Mouse (Mus musculus): ENCODE results near the gene Ces2h. TPM values are rescaled to one million over a fixed set of nuclear protein-coding genes. Genes with fewer than 3 reads are reported as not detected.
"Not testable (repeated sequence)": the region's sequence is repeated elsewhere in the genome, so short reads cannot be mapped to it uniquely, and the experiment has no call there.

The Ces2h gene
- polyA plus RNA-seq, 1 experiment, result 0.36 TPM

DNA sequence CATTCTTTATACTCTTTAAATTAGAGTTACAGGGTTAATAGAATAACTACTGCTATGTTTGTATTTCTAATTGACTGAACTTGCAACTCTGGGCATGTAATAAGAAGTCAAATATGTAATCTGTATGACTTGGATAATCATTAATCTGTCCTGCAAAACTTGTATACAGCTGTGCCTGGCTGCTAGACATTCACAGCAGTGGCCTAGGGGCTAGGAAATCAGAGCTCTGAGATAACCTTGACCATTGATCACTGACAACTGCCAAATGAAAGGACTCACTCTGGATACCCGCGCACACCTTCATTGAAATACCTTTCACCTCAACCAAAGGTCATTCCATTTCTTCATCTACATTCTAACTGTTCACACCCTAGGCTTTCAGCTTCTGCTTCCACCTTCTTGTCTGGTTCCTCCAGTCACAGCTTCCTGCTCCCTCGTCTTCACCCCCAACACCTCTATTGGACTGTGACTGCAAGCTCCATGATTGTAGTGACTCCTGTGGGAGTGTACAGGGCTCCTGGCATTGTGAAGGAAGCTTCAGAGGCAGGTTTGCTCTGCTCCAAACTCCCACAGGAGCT lies 45.3 kb downstream of the Ces2h start:
- H3K27ac ChIP-seq (ENCODE audit: control insufficient read depth, insufficient read depth, low read depth, low read length), result no peak overlapping the region
- TF ChIP-seq POLR2A (IDR thresholded peaks at IDR 0.05; ENCODE audit: control insufficient read depth, low read depth, low read length) (no peak), CTCF (IDR thresholded peaks at IDR 0.05; ENCODE audit: control insufficient read depth, insufficient read depth, insufficient replicate concordance, low read depth, low read length) (no peak)
- no peaks in the 10 kb centered on the region for H3K4me1 ChIP-seq (ENCODE audit: control insufficient read depth, insufficient read depth, low read length)
- H3K4me3 ChIP-seq (ENCODE audit: control insufficient read depth, low read depth, low read length), result no peak overlapping the region
- H3K36me3 ChIP-seq (ENCODE audit: control insufficient read depth, insufficient read depth, low read length), result no peaks in the 10 kb centered on the region
- no peaks in the 10 kb centered on the region for H3K27me3 ChIP-seq (ENCODE audit: control insufficient read depth, insufficient read depth, low read length)

GRCm38 (mm10) chr8:105048371-105048854 lies 47.8 kb downstream of the Ces2h start, which contains the start of gene Ces3a:
Ces3a (plus strand) TSS chr8:105048601.
- Histone ChIP-seq H3K4me1 (ENCODE audit: control insufficient read depth, insufficient read depth, low read length) (no peaks in the 10 kb centered on the region), H3K27ac (ENCODE audit: control insufficient read depth, insufficient read depth, low read depth, low read length) (no peak within 1 kb of the TSS), H3K4me3 (ENCODE audit: control insufficient read depth, low read depth, low read length) (no peak within 1 kb of the TSS), H3K27me3 (ENCODE audit: control insufficient read depth, insufficient read depth, low read length) (no peaks in the 10 kb centered on the region), H3K36me3 (ENCODE audit: control insufficient read depth, insufficient read depth, low read length) (no peaks in the 10 kb centered on the region)
- TF ChIP-seq CTCF (IDR thresholded peaks at IDR 0.05; ENCODE audit: control insufficient read depth, insufficient read depth, insufficient replicate concordance, low read depth, low read length) (no peak), POLR2A (IDR thresholded peaks at IDR 0.05; ENCODE audit: control insufficient read depth, low read depth, low read length) (no peak)

- Histone ChIP-seq H3K4me3 (ENCODE audit: control insufficient read depth, low read depth, low read length) (peak overlapping the region; percentile 50; the same call in 1 of the 2 replicates), H3K27ac (ENCODE audit: control insufficient read depth, insufficient read depth, low read depth, low read length) (no peak overlapping the region), H3K36me3 (ENCODE audit: control insufficient read depth, insufficient read depth, low read length) (no peaks in the 10 kb centered on the region), H3K27me3 (ENCODE audit: control insufficient read depth, insufficient read depth, low read length) (no peaks in the 10 kb centered on the region), H3K4me1 (ENCODE audit: control insufficient read depth, insufficient read depth, low read length) (no peaks in the 10 kb centered on the region)
- TF ChIP-seq POLR2A (IDR thresholded peaks at IDR 0.05; ENCODE audit: control insufficient read depth, low read depth, low read length) (no peak), CTCF (IDR thresholded peaks at IDR 0.05; ENCODE audit: control insufficient read depth, insufficient read depth, insufficient replicate concordance, low read depth, low read length) (no peak)
Measured at GRCm38 (mm10) chr8:105056211-105056610, 55.6 kb downstream of the Ces2h start.

DNA sequence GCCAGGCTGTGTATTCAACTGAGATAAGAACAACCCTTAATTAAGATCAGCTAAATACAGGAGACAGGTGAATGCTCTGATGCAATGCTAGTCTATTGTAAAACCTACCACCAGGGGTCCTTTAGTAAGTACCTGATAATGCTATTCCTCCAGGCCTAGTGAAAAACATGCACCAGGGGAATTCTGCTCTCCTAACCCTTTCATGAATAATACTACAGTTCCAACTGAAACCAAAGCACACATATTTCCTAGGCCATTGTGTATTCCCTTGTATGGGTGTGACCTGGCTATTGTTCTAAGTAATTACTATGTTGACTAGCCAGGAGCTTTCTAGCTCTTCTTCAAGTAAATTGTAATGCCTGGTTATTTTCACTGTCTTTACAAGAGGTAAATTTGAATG lies 59.4 kb downstream of the Ces2h start:
- no peak for TF ChIP-seq CTCF (IDR thresholded peaks at IDR 0.05; ENCODE audit: control insufficient read depth, insufficient read depth, insufficient replicate concordance, low read depth, low read length)
- TF ChIP-seq POLR2A (IDR thresholded peaks at IDR 0.05; ENCODE audit: control insufficient read depth, low read depth, low read length), result no peak
- H3K4me1 ChIP-seq (ENCODE audit: control insufficient read depth, insufficient read depth, low read length), result no peaks in the 10 kb centered on the region
- no peak overlapping the region for H3K27ac ChIP-seq (ENCODE audit: control insufficient read depth, insufficient read depth, low read depth, low read length)

DNA sequence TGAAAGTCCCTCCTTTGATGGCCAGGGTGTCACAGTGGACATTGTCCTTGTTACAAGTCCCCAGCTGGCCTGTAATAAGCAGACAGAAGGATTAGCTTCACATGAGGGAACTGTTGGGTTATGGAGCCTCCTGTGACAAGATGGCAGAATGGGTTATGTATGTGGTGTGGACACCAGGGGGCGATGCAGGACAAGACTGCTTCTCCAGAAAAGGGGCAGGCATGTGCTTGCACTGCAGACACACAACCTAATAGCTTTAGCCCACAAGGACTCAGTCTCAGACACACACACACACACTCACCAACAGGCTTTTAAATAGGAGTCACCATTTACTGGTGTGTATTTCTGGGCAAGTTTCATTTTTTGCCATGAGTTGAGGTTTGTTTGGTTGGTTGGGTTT lies 66.1 kb downstream of the Ces2h start:
- Histone ChIP-seq H3K27me3 (ENCODE audit: control insufficient read depth, insufficient read depth, low read length) (no peaks in the 10 kb centered on the region), H3K27ac (ENCODE audit: control insufficient read depth, insufficient read depth, low read depth, low read length) (no peak overlapping the region), H3K4me1 (ENCODE audit: control insufficient read depth, insufficient read depth, low read length) (no peaks in the 10 kb centered on the region), H3K36me3 (ENCODE audit: control insufficient read depth, insufficient read depth, low read length) (no peaks in the 10 kb centered on the region), H3K4me3 (ENCODE audit: control insufficient read depth, low read depth, low read length) (no peak overlapping the region)
- no peak for TF ChIP-seq POLR2A (IDR thresholded peaks at IDR 0.05; ENCODE audit: control insufficient read depth, low read depth, low read length)
- peak; percentile 53; the same call in 1 of the 2 replicates for TF ChIP-seq CTCF (IDR thresholded peaks at IDR 0.05; ENCODE audit: control insufficient read depth, insufficient read depth, insufficient replicate concordance, low read depth, low read length)

More for the DNA sequence above, 59.4 kb downstream of the Ces2h start:
- no peaks in the 10 kb centered on the region for H3K27me3 ChIP-seq (ENCODE audit: control insufficient read depth, insufficient read depth, low read length)
- H3K36me3 ChIP-seq (ENCODE audit: control insufficient read depth, insufficient read depth, low read length), result no peaks in the 10 kb centered on the region
- H3K4me3 ChIP-seq (ENCODE audit: control insufficient read depth, low read depth, low read length), result no peak overlapping the region

DNA sequence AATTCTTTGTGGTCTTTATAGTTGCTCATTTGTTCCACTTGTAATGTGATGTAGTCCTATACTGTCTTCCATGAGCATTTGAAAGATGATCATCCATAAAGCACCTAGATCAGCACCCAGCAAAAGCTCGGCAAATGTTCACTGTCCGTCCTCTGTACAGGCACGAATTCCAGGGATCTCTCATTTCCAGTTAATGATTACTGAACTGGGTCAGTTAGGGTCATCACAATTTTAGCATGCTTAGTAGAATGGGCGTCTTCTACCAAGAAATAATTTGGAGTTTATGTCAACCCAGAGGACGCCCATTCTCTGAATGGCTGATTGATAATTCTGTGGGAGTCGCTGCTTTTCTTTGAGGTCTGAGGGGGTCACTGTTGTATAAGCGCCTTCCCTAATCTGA lies 67.3 kb downstream of the Ces2h start:
- not testable (repeated sequence) for H3K36me3 ChIP-seq (ENCODE audit: control insufficient read depth, insufficient read depth, low read length); H3K27ac ChIP-seq (ENCODE audit: control insufficient read depth, insufficient read depth, low read depth, low read length); H3K27me3 ChIP-seq (ENCODE audit: control insufficient read depth, insufficient read depth, low read length); H3K4me1 ChIP-seq (ENCODE audit: control insufficient read depth, insufficient read depth, low read length); H3K4me3 ChIP-seq (ENCODE audit: control insufficient read depth, low read depth, low read length)

GRCm38 (mm10) chr8:105068971-105069370 lies 68.3 kb downstream of the Ces2h start:
- H3K27me3 ChIP-seq (ENCODE audit: control insufficient read depth, insufficient read depth, low read length), result no peaks in the 10 kb centered on the region
- no peaks in the 10 kb centered on the region for H3K36me3 ChIP-seq (ENCODE audit: control insufficient read depth, insufficient read depth, low read length)
- no peak overlapping the region for H3K27ac ChIP-seq (ENCODE audit: control insufficient read depth, insufficient read depth, low read depth, low read length)
- TF ChIP-seq CTCF (IDR thresholded peaks at IDR 0.05; ENCODE audit: control insufficient read depth, insufficient read depth, insufficient replicate concordance, low read depth, low read length) (no peak), POLR2A (IDR thresholded peaks at IDR 0.05; ENCODE audit: control insufficient read depth, low read depth, low read length) (no peak)
- H3K4me3 ChIP-seq (ENCODE audit: control insufficient read depth, low read depth, low read length), result no peak overlapping the region
- no peaks in the 10 kb centered on the region for H3K4me1 ChIP-seq (ENCODE audit: control insufficient read depth, insufficient read depth, low read length)

Other genes with a start within 250 kb of the Ces2h start
- gene Ces2b, start 169.3 kb upstream of the Ces2h start, polyA plus RNA-seq (2012; rRNA removed), result 0.11 TPM in 1 of 2 replicates, not detected in the other
- gene Ces2c, start 153.8 kb upstream of the Ces2h start, polyA plus RNA-seq (2012; rRNA removed), result 0.05 TPM in 1 of 2 replicates, not detected in the other
- gene Ces2e, start 74.6 kb upstream of the Ces2h start, polyA plus RNA-seq (2012; rRNA removed), result 0.37 and 0.38 TPM in 2 replicates
- 0.01 TPM in 1 of 2 replicates, not detected in the other for gene Ces2f, start 53.5 kb upstream of the Ces2h start, polyA plus RNA-seq (2012; rRNA removed)
- gene Ces2g, start 39.1 kb upstream of the Ces2h start, polyA plus RNA-seq (2012; rRNA removed), result 0.70 and 0.88 TPM in 2 replicates
- 0.58 and 0.93 TPM in 2 replicates for gene Ces3a, start 47.7 kb downstream of the Ces2h start, polyA plus RNA-seq (2012; rRNA removed)
- 0.14 and 0.17 TPM in 2 replicates for gene Ces3b, start 82.9 kb downstream of the Ces2h start, polyA plus RNA-seq (2012; rRNA removed)
- 0.19 TPM in 2 replicates for gene Ces4a, start 130.9 kb downstream of the Ces2h start, polyA plus RNA-seq (2012; rRNA removed)
- 7.0 and 7.7 TPM in 2 replicates for gene Cbfb, start 169.8 kb downstream of the Ces2h start, polyA plus RNA-seq (2012; rRNA removed)
- 6.4 and 7.8 TPM in 2 replicates for gene D230025D16Rik, start 224.3 kb downstream of the Ces2h start, polyA plus RNA-seq (2012; rRNA removed)

Data from testis, adult 2 months (tissue).